Mouse (Mus musculus): ENCODE data around the gene Rsbn1l.

Rsbn1l gene

GRCm38 (mm10) chr5:20956298-20956697, at the start of gene Rsbn1l:
Gene Rsbn1l (minus strand): TSS chr5:20956398.
- no peak for DNase-seq (ENCODE audit: low spot score)

GRCm38 (mm10) chr5:21002723-21003122, 46.5 kb upstream of the Rsbn1l start:
- no peak for DNase-seq (ENCODE audit: low spot score)

- DNase-seq (ENCODE audit: low spot score), result no peak
Measured at GRCm38 (mm10) chr5:21001622-21002315, 45.6 kb upstream of the Rsbn1l start.

- DNase-seq (ENCODE audit: low spot score), result no peak
Measured at GRCm38 (mm10) chr5:20998427-20998826, 42.2 kb upstream of the Rsbn1l start.

- DNase-seq (ENCODE audit: low spot score), result no peak
Measured at GRCm38 (mm10) chr5:20997555-20997954, 41.4 kb upstream of the Rsbn1l start.

GRCm38 (mm10) chr5:20990062-20990809, 34.0 kb upstream of the Rsbn1l start:
- no peak for DNase-seq (ENCODE audit: low spot score)

GRCm38 (mm10) chr5:20986271-20986670, 30.1 kb upstream of the Rsbn1l start:
- DNase-seq (ENCODE audit: low spot score), result peak; percentile 28

- DNase-seq (ENCODE audit: low spot score), result no peak
Measured at GRCm38 (mm10) chr5:20983505-20983904, 27.3 kb upstream of the Rsbn1l start.

- DNase-seq (ENCODE audit: low spot score), result no peak
Measured at GRCm38 (mm10) chr5:20974690-20975089, 18.5 kb upstream of the Rsbn1l start.

- DNase-seq (ENCODE audit: low spot score), result no peak
Measured at GRCm38 (mm10) chr5:20973999-20974398, 17.8 kb upstream of the Rsbn1l start.

- DNase-seq (ENCODE audit: low spot score), result no peak
Measured at GRCm38 (mm10) chr5:20973069-20973468, 16.9 kb upstream of the Rsbn1l start.

- DNase-seq (ENCODE audit: low spot score), result peak; percentile 16
Measured at GRCm38 (mm10) chr5:20968963-20969362, 12.8 kb upstream of the Rsbn1l start.

GRCm38 (mm10) chr5:20968493-20968892, 12.3 kb upstream of the Rsbn1l start:
- DNase-seq (ENCODE audit: low spot score), result no peak

- DNase-seq (ENCODE audit: low spot score), result no peak
Measured at GRCm38 (mm10) chr5:20967942-20968341, 11.7 kb upstream of the Rsbn1l start.

- no peak for DNase-seq (ENCODE audit: low spot score)
Measured at GRCm38 (mm10) chr5:20964446-20964845, 8.2 kb upstream of the Rsbn1l start.

- DNase-seq (ENCODE audit: low spot score), result no peak
Measured at GRCm38 (mm10) chr5:20963295-20963694, 7.1 kb upstream of the Rsbn1l start.

- no peak for DNase-seq (ENCODE audit: low spot score)
Measured at GRCm38 (mm10) chr5:20960927-20961326, 4.7 kb upstream of the Rsbn1l start.

GRCm38 (mm10) chr5:20955114-20955835, 923 bp downstream of the Rsbn1l start:
- DNase-seq (ENCODE audit: low spot score), result no peak

GRCm38 (mm10) chr5:20952337-20952925, 3.8 kb downstream of the Rsbn1l start:
- DNase-seq (ENCODE audit: low spot score), result no peak

- peak; percentile 96 for DNase-seq (ENCODE audit: low spot score)
Measured at GRCm38 (mm10) chr5:20951666-20952281, 4.4 kb downstream of the Rsbn1l start.

GRCm38 (mm10) chr5:20950855-20951650, 5.1 kb downstream of the Rsbn1l start:
- no peak for DNase-seq (ENCODE audit: low spot score)
